Comparison of ENCODE assay signal across 19 mouse cellular contexts in genomic region chr7:84427221-84427620, GRCm38 (mm10). TPM values are rescaled to one million over a fixed set of nuclear protein-coding genes. Genes with fewer than 3 reads are reported as not detected.
DNase-seq lines count a peak whose midpoint lies in the region; TF ChIP-seq lines count a peak whose summit lies in the region.
"Had no signal": no experiment of that assay in that cellular context is flagged by ENCODE, and none has a peak within 500 bp of the region (broad histone marks: within the 10 kb centered on the region; RNA-seq: fewer than 3 reads in every experiment).

No protein-coding gene starts in this region.

- no peak for TF ChIP-seq CTCF in kidney, adult 2 months (conservative IDR thresholded peaks at IDR 0.05; ENCODE audit: insufficient read depth, insufficient read length, low read depth, low read length)

- peak; percentile 65 for DNase-seq in kidney, adult 2 months
- no peak for DNase-seq in kidney, adult 18-20 months
- DNase-seq in kidney, postnatal 14 days = peak; percentile 32
- DNase-seq in kidney, postnatal 4 days = no peak
- DNase-seq: adrenal gland, adult 2 months; adrenal gland, postnatal 10 days; adrenal gland, postnatal 25 days; cerebellum, adult 11 months; cerebellum, adult 18-20 months; cerebellum, adult 8-10 months; cerebellum, adult 9-11 months; cerebellum, postnatal 14 days; cerebellum, postnatal 36 days; embryo, embryonic 11 days had no signal

- 0 out of 2 replicates have a peak overlapping the region, but pooled peaks have one; percentile 0 for H3K27ac ChIP-seq in kidney, adult 2 months (ENCODE audit: insufficient read depth, low read depth, low read length)
- H3K27ac ChIP-seq: embryonic facial prominence, embryonic 13.5 days; embryonic facial prominence, embryonic 15.5 days; forebrain, embryonic 10.5 days; forebrain, embryonic 12.5 days had no signal

- no peak overlapping the region for H3K4me3 ChIP-seq in kidney, adult 2 months (ENCODE audit: insufficient read depth, low read depth, low read length)
- H3K4me3 ChIP-seq: embryonic facial prominence, embryonic 13.5 days; embryonic facial prominence, embryonic 15.5 days; erythroblast, embryonic 14.5 days; forebrain, embryonic 10.5 days; forebrain, embryonic 12.5 days had no signal

- no peaks in the 10 kb centered on the region for H3K36me3 ChIP-seq in kidney, adult 2 months (ENCODE audit: control insufficient read depth, insufficient read depth, low read length)
- H3K36me3 ChIP-seq: embryonic facial prominence, embryonic 13.5 days; embryonic facial prominence, embryonic 15.5 days; forebrain, embryonic 10.5 days; forebrain, embryonic 12.5 days had no signal

- no peaks in the 10 kb centered on the region for H3K4me1 ChIP-seq in kidney, adult 2 months (ENCODE audit: control insufficient read depth, insufficient read depth, low read length)
- H3K4me1 ChIP-seq: embryonic facial prominence, embryonic 13.5 days; embryonic facial prominence, embryonic 15.5 days had no signal

- H3K27me3 ChIP-seq in kidney, adult 2 months (replicated peaks; ENCODE audit: control insufficient read depth, insufficient read depth, low read length) = no peaks in the 10 kb centered on the region
- H3K27me3 ChIP-seq: embryonic facial prominence, embryonic 13.5 days; embryonic facial prominence, embryonic 15.5 days; forebrain, embryonic 12.5 days had no signal

- TF ChIP-seq POLR2A in kidney, adult 2 months (IDR thresholded peaks at IDR 0.05; ENCODE audit: low read depth, low read length) = no peak

- WGBS in kidney, adult 2 months = 75% methylated on average over 2 of the region's 2 CpGs

RNA-seq across cellular contexts. Expression of gene Arnt2, which starts 17.2 kb away (rescaled TPM):
- polyA plus RNA-seq in kidney, adult 2 months (2012; rRNA removed) = 15.3 and 16.4 TPM in 2 replicates
- polyA plus RNA-seq: erythroblast, embryonic 14.5 days had no signal

Comparison
In these comparisons a context has a peak if more than half of its experiments do, and no peak if none do; other contexts are left out.
1. DNase-seq: peak in kidney, adult 2 months (single experiment) and kidney, postnatal 14 days (single experiment); none in kidney, adult 18-20 months (single experiment) and kidney, postnatal 4 days (0 of 2).